Mouse (Mus musculus): ENCODE data around the gene Pwp1. TPM values are rescaled to one million over a fixed set of nuclear protein-coding genes. Genes with fewer than 3 reads are reported as not detected.

Pwp1 gene
- 22.7 TPM for total RNA-seq (2023)

GRCm38 (mm10) chr10:85829085-85829853 lies at the start of gene Pwp1:
Gene Pwp1 (plus strand): TSS chr10:85829494.

DNA sequence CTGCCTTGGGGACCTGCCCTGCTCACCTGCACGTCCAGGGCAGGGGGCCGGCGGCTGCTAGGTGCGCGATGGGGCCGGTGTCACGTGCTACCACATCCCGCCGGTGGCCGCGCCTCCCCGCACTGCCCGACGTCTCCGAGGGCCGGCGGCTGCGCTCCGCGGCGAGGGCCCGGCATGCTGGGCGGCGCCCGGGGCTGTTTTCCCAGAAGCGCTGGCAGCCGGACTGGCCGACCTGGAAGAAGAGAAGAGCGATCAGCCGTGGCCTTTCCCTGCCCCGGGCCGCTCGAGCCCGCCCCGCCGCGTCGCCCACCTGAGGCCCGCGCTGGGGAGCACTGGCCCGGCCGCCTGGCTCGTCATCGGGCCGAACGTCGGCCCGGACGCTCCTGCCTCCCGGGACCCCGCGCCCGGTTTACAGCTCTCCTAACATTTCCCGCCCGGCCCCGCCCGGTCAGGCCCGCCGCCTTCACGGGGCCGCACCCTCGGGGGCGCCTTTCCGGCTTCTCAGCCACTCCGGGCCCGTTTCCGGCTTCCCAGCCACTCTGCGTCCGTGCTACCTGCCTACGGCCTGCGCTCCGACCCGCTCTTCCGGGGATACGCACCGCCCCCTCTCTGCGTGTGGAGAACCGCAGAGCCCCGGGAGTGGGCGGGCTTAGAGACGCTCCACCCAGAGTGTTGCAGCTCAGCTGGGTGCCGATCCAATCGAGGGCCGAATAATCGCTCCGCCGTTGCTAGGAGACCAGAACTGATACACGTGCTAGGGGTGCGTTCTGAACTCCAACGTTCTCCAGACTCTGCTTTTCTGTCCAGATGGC lies 87.4 kb downstream of the Pwp1 start, which contains the start of gene Prdm4:
TSS of gene Prdm4 (minus strand) at position 645 of the 812 bp plus-strand sequence.

DNA sequence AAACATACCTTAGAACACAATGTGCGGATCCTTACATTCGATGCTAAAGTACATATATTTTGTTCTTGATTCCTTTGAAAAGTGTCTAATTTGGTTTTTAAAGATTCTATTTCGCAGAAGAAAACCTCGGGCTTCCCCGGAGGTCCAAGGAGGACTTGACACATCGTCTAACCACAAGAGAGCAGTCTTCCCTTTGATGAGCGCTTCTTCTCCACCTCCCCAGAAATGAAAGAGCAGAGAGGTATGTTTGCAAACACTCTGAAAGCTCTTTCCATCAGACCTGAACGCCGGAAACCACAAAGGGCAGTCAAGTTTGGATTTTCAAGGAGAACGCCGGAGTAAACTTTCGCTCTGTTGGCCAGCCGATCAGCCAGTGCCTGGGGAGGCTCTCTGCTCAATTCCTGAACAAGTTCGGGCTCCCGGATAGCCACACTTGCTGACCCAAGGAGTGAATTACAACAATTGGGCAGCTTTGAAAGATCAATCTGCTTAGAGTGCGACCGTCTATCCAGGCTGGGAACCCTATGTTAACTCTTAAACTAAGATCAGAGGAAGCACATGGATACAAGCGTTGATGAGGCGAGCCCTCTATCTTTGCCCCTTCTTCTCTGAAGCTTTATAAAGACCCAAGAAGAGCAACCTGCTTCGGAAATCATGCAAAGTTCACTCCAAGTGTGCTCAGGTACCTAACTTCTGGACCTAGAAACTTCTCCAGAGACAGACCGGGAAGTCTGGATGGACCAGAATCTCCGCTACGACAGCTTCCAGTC lies 98.6 kb downstream of the Pwp1 start, which contains the start of gene Ascl4:
TSS of gene Ascl4 (plus strand) at position 6 of the 770 bp plus-strand sequence.

Other genes with a start within 250 kb of the Pwp1 start
- gene Prdm4, start 87.6 kb downstream of the Pwp1 start, total RNA-seq (2023): 43.1 TPM
- gene Ascl4, start 98.2 kb downstream of the Pwp1 start, total RNA-seq (2023): not detected
- gene Rtcb, start 128.3 kb downstream of the Pwp1 start, total RNA-seq (2023): 106 TPM
- gene Bpifc, start 182.4 kb downstream of the Pwp1 start, total RNA-seq (2023): not detected
- gene Fbxo7, start 192.5 kb downstream of the Pwp1 start, total RNA-seq (2023): 47.0 TPM